Comparison of ENCODE assay signal across 20 mouse cellular contexts in genomic region chr2:94512027-94512426, GRCm38 (mm10).
A peak's percentile ranks its signal among the peaks of the same experiment; 100 is the strongest.
DNase-seq lines count a peak whose midpoint lies in the region; ATAC-seq and TF ChIP-seq lines count a peak whose summit lies in the region.
"Had no signal": no experiment of that assay in that cellular context is flagged by ENCODE, and none has a peak within 500 bp of the region (broad histone marks: within the 10 kb centered on the region; RNA-seq: fewer than 3 reads in every experiment).

No protein-coding gene starts in this region.

- no peak overlapping the region for H3K27ac ChIP-seq in heart, postnatal 0 days (ENCODE audit: low read depth)
- H3K27ac ChIP-seq: forebrain, embryonic 10.5 days; gastrocnemius, adult 2 months; hindbrain, embryonic 15.5 days; limb, embryonic 12.5 days; liver, embryonic 13.5 days; midbrain, embryonic 15.5 days had no signal

- 22% methylated on average over 3 of the region's 3 CpGs for WGBS in heart, postnatal 0 days

- no peak overlapping the region for H3K9ac ChIP-seq in heart, postnatal 0 days (replicated peaks; ENCODE audit: low read depth, low read length)
- H3K9ac ChIP-seq: hindbrain, embryonic 15.5 days; limb, embryonic 12.5 days; liver, embryonic 13.5 days; midbrain, embryonic 15.5 days had no signal

- intact Hi-C loops in heart, postnatal 36 days (cut with DNase I), result no loop called here

- no peaks in the 10 kb centered on the region for H3K4me1 ChIP-seq in heart, postnatal 0 days (ENCODE audit: control insufficient read depth, insufficient read depth)
- H3K4me1 ChIP-seq: forebrain, embryonic 10.5 days; hindbrain, embryonic 15.5 days; limb, embryonic 12.5 days; liver, embryonic 13.5 days; midbrain, embryonic 15.5 days had no signal

- H3K4me2 ChIP-seq in heart, postnatal 0 days (ENCODE audit: low read depth, low read length), result no peak overlapping the region
- H3K4me2 ChIP-seq: hindbrain, embryonic 15.5 days; limb, embryonic 12.5 days; liver, embryonic 13.5 days; midbrain, embryonic 15.5 days had no signal

- no peak overlapping the region for H3K4me3 ChIP-seq in heart, postnatal 0 days (ENCODE audit: low read depth, low read length)
- H3K4me3 ChIP-seq: forebrain, embryonic 10.5 days; gastrocnemius, adult 2 months; hindbrain, embryonic 15.5 days; limb, embryonic 12.5 days; liver, embryonic 13.5 days; midbrain, embryonic 15.5 days had no signal

- no peaks in the 10 kb centered on the region for H3K36me3 ChIP-seq in heart, postnatal 0 days (replicated peaks; ENCODE audit: control insufficient read depth, insufficient read depth, low read length)
- H3K36me3 ChIP-seq: forebrain, embryonic 10.5 days; G1E; hindbrain, embryonic 15.5 days; limb, embryonic 12.5 days; liver, embryonic 13.5 days; midbrain, embryonic 15.5 days had no signal

- H3K9me3 ChIP-seq in heart, postnatal 0 days (replicated peaks; ENCODE audit: control insufficient read depth, low read length), result no peaks in the 10 kb centered on the region
- H3K9me3 ChIP-seq: forebrain, embryonic 10.5 days; hindbrain, embryonic 15.5 days; limb, embryonic 12.5 days; midbrain, embryonic 15.5 days had no signal

- no peaks in the 10 kb centered on the region for H3K27me3 ChIP-seq in heart, postnatal 0 days (ENCODE audit: control insufficient read depth, insufficient read depth, low read length)
- H3K27me3 ChIP-seq: hindbrain, embryonic 15.5 days; limb, embryonic 12.5 days; liver, embryonic 13.5 days; midbrain, embryonic 15.5 days had no signal

- DNase-seq in cerebellum, postnatal 10 days, result peak; percentile 74 to 80
- DNase-seq in cerebellum, adult 11 months, result no peak
- DNase-seq in heart, postnatal 0 days (ENCODE audit: low spot score), result peak; percentile 8
- DNase-seq in heart, postnatal 36 days, result no peak
- peak; percentile 14 for DNase-seq in right cerebral cortex, adult 18-20 months
- DNase-seq in right cerebral cortex, postnatal 4 days, result no peak
- no peak for DNase-seq in Muller cell, postnatal 12 days (ENCODE audit: inconsistent ontology term)
- DNase-seq in kidney, postnatal 10 days, result no peak
- DNase-seq: gastrocnemius, adult 2 months; heart, postnatal 14 days; liver, embryonic 13.5 days; thymus, postnatal 4 days had no signal

- ATAC-seq in heart, postnatal 0 days (ENCODE audit: insufficient read depth, low read depth), result no peak
- ATAC-seq: CD4-positive, CD25-positive, alpha-beta regulatory T cell, adult 4 months; intestine, postnatal 0 days; lung, postnatal 0 days; midbrain, embryonic 15.5 days had no signal

- no peak for TF ChIP-seq CTCF in heart, postnatal 0 days (IDR thresholded peaks at IDR 0.05; ENCODE audit: low read depth)

- TF ChIP-seq EP300 in heart, postnatal 0 days (IDR thresholded peaks at IDR 0.05; ENCODE audit: low read depth), result no peak

Comparison
In these comparisons a context has a peak if more than half of its experiments do, and no peak if none do; other contexts are left out.
1. DNase-seq: peak in cerebellum, postnatal 10 days (2 of 2), heart, postnatal 0 days (single experiment) and right cerebral cortex, adult 18-20 months (single experiment); none in cerebellum, adult 11 months (single experiment), heart, postnatal 36 days (0 of 2), right cerebral cortex, postnatal 4 days (single experiment), Muller cell, postnatal 12 days (single experiment) and kidney, postnatal 10 days (single experiment).